Comparison of ENCODE assay signal across 10 mouse cellular contexts in genomic region chr13:54266472-54266871, GRCm38 (mm10).
A peak's percentile ranks its signal among the peaks of the same experiment; 100 is the strongest.
DNase-seq lines count a peak whose midpoint lies in the region; ATAC-seq and TF ChIP-seq lines count a peak whose summit lies in the region.
"Had no signal": no experiment of that assay in that cellular context is flagged by ENCODE, and none has a peak within 500 bp of the region (broad histone marks: within the 10 kb centered on the region; RNA-seq: fewer than 3 reads in every experiment).

No protein-coding gene starts in this region.

- H3K4me3 ChIP-seq in embryonic facial prominence, embryonic 11.5 days (ENCODE audit: low read depth, low read length): no peak overlapping the region
- no peak overlapping the region for H3K4me3 ChIP-seq in layer of hippocampus, adult 2 months
- no peak overlapping the region for H3K4me3 ChIP-seq in neural tube, embryonic 11.5 days (ENCODE audit: low read depth, low read length)
- H3K4me3 ChIP-seq in intestine, embryonic 16.5 days (ENCODE audit: low read length): no peak overlapping the region
- H3K4me3 ChIP-seq: intestine, embryonic 15.5 days; liver, embryonic 15.5 days had no signal

- WGBS in embryonic facial prominence, embryonic 11.5 days: 25% methylated on average over 9 of the region's 9 CpGs
- 22% methylated on average over 9 of the region's 9 CpGs for WGBS in neural tube, embryonic 11.5 days
- WGBS in intestine, embryonic 16.5 days: 10% methylated on average over 9 of the region's 9 CpGs

- no peaks in the 10 kb centered on the region for H3K9me3 ChIP-seq in embryonic facial prominence, embryonic 11.5 days (replicated peaks; ENCODE audit: control insufficient read depth, low read length)
- no peaks in the 10 kb centered on the region for H3K9me3 ChIP-seq in neural tube, embryonic 11.5 days (ENCODE audit: control insufficient read depth, low read length)
- no peaks in the 10 kb centered on the region for H3K9me3 ChIP-seq in intestine, embryonic 16.5 days (ENCODE audit: control insufficient read depth, low read length)
- H3K9me3 ChIP-seq: intestine, embryonic 15.5 days; liver, embryonic 15.5 days had no signal

- TF ChIP-seq CTCF in layer of hippocampus, adult 2 months (conservative IDR thresholded peaks at IDR 0.05): no peak

- H3K27me3 ChIP-seq in embryonic facial prominence, embryonic 11.5 days (ENCODE audit: control insufficient read depth, insufficient read depth, low read length): no peaks in the 10 kb centered on the region
- H3K27me3 ChIP-seq in neural tube, embryonic 11.5 days (ENCODE audit: control insufficient read depth, insufficient read depth, low read length): no peaks in the 10 kb centered on the region
- H3K27me3 ChIP-seq in intestine, embryonic 16.5 days (replicated peaks; ENCODE audit: control insufficient read depth, insufficient read depth, low read length): no peaks in the 10 kb centered on the region
- H3K27me3 ChIP-seq: intestine, embryonic 15.5 days; liver, embryonic 15.5 days had no signal

- H3K4me1 ChIP-seq in embryonic facial prominence, embryonic 11.5 days (ENCODE audit: control insufficient read depth, insufficient read depth, low read length): no peaks in the 10 kb centered on the region
- peaks cover 6% of the 10 kb centered on the region; the same call in 1 of the 2 replicates for H3K4me1 ChIP-seq in neural tube, embryonic 11.5 days (ENCODE audit: control insufficient read depth, insufficient read depth, low read length)
- no peaks in the 10 kb centered on the region for H3K4me1 ChIP-seq in intestine, embryonic 16.5 days (ENCODE audit: control insufficient read depth, insufficient read depth, low read length)
- H3K4me1 ChIP-seq: intestine, embryonic 15.5 days; liver, embryonic 15.5 days had no signal

- no peak overlapping the region for H3K4me2 ChIP-seq in embryonic facial prominence, embryonic 11.5 days (ENCODE audit: low read depth, low read length)
- no peak overlapping the region for H3K4me2 ChIP-seq in neural tube, embryonic 11.5 days (ENCODE audit: low read depth)
- no peak overlapping the region for H3K4me2 ChIP-seq in intestine, embryonic 16.5 days (ENCODE audit: low read depth, low read length)
- H3K4me2 ChIP-seq: intestine, embryonic 15.5 days; liver, embryonic 15.5 days had no signal

- no peak overlapping the region for H3K9ac ChIP-seq in embryonic facial prominence, embryonic 11.5 days (replicated peaks; ENCODE audit: low read length)
- H3K9ac ChIP-seq in neural tube, embryonic 11.5 days (ENCODE audit: low read length): no peak overlapping the region
- no peak overlapping the region for H3K9ac ChIP-seq in intestine, embryonic 16.5 days (ENCODE audit: low read depth, low read length)
- H3K9ac ChIP-seq: intestine, embryonic 15.5 days; liver, embryonic 15.5 days had no signal

- ATAC-seq in embryonic facial prominence, embryonic 11.5 days (replicated peaks; ENCODE audit: insufficient number of reproducible peaks, low FRiP score, low TSS enrichment, low read depth): peak; percentile 64; the same call in 1 of the 2 replicates
- ATAC-seq in neural tube, embryonic 11.5 days (ENCODE audit: insufficient read depth, low FRiP score, low TSS enrichment): 0 out of 2 replicates have a peak, but pooled peaks have one; percentile 27
- ATAC-seq in intestine, embryonic 16.5 days: no peak
- no peak for ATAC-seq in granulocyte monocyte progenitor cell, adult 5-6 weeks (replicated peaks; ENCODE audit: poor library complexity, severe bottlenecking)
- ATAC-seq: intestine, embryonic 15.5 days had no signal

- no peak overlapping the region for H3K27ac ChIP-seq in embryonic facial prominence, embryonic 11.5 days (replicated peaks; ENCODE audit: low read depth, low read length)
- H3K27ac ChIP-seq in layer of hippocampus, adult 2 months: peak overlapping the region; percentile 96
- H3K27ac ChIP-seq in neural tube, embryonic 11.5 days (ENCODE audit: low read depth, low read length): no peak overlapping the region
- no peak overlapping the region for H3K27ac ChIP-seq in intestine, embryonic 16.5 days (ENCODE audit: low read length)
- H3K27ac ChIP-seq: intestine, embryonic 15.5 days; liver, embryonic 15.5 days; stomach, postnatal 0 days had no signal

- no peaks in the 10 kb centered on the region for H3K36me3 ChIP-seq in embryonic facial prominence, embryonic 11.5 days (replicated peaks; ENCODE audit: control insufficient read depth, insufficient read depth, low read depth, low read length)
- no peaks in the 10 kb centered on the region for H3K36me3 ChIP-seq in neural tube, embryonic 11.5 days (ENCODE audit: control insufficient read depth, insufficient read depth, low read length)
- no peaks in the 10 kb centered on the region for H3K36me3 ChIP-seq in intestine, embryonic 16.5 days (ENCODE audit: control insufficient read depth, insufficient read depth, low read length)
- H3K36me3 ChIP-seq: intestine, embryonic 15.5 days; liver, embryonic 15.5 days had no signal

- DNase-seq in cerebellum, adult 9-10 months: peak; percentile 98
- DNase-seq in embryonic facial prominence, embryonic 11.5 days (ENCODE audit: low spot score): no peak
- DNase-seq in layer of hippocampus, adult 2 months (ENCODE audit: low spot score in 2 of 2): peak; percentile 86 to 90
- DNase-seq in neural tube, embryonic 11.5 days (ENCODE audit: low spot score): peak; percentile 55
- no peak for DNase-seq in adrenal gland, adult 8-10 months

Comparison
In these comparisons a context has a peak if more than half of its experiments do, and no peak if none do; other contexts are left out.
1. DNase-seq: peak in cerebellum, adult 9-10 months (single experiment), layer of hippocampus, adult 2 months (2 of 2) and neural tube, embryonic 11.5 days (single experiment); none in embryonic facial prominence, embryonic 11.5 days (single experiment) and adrenal gland, adult 8-10 months (single experiment).
2. ATAC-seq: peak in embryonic facial prominence, embryonic 11.5 days (single experiment) and neural tube, embryonic 11.5 days (single experiment); none in intestine, embryonic 16.5 days (single experiment) and granulocyte monocyte progenitor cell, adult 5-6 weeks (single experiment).